Mouse (Mus musculus): ENCODE data around the gene Treml2. TPM values are rescaled to one million over a fixed set of nuclear protein-coding genes. Genes with fewer than 3 reads are reported as not detected.
A peak's percentile ranks its signal among the peaks of the same experiment; 100 is the strongest.
"Not testable (repeated sequence)": the region's sequence is repeated elsewhere in the genome, so short reads cannot be mapped to it uniquely, and the experiment has no call there.

Gene Treml2
- total RNA-seq, 1 experiment from 2014 or later, result 0.93 TPM

DNA sequence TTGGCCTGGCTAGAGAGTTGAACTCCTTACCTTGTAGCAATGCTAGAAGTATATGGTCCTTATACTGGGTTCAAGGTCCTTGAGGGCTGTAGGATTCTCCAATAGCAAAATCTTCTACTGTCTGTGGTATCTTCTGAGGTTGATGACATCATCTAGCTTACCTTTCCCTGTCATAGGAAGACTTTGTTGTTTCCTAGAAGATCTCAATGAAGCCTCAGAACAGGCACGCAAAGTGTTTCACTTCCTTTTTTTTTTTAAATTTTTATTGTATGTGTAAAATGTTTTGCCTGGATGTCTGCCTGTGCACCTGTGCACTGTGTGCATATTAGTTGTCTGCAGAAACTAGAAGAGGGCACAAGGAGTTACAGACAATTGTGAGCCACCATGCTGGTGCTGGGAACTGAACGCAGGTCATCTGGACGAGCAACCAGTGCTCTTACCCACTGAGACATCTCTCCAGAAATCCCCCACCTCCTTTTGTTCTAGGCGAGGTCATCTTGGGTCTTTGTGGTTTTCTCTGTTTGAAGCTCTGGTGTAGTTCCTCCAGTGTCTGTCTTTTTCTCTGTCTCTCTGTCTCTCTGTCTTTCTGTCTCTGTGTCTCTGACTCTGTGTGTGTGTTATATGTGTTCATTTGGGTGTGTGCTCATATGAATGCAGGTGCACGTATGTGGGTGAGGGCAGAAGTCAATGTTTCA is 5.7 kb upstream of the Treml2 start:
- DNase-seq, result no peak

DNA sequence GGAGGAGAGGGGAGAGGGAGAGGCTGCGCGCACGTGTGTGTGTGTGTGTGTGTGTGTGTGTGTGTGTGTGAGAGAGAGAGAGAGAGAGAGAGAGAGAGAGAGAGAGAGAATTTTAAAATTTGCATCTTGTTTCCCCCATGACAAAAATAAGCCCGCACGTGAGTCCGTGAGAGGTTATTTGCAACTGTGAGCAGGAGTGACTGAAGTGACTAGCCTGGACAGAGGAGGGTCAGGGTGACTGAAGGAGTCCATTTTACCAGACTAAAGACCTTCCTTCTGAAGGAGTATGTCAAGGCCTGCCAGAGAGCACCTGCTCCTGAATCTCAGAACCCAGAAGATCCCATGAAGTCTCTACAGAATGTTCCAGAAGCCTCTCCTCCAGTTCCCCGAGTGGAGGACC is 458 bp downstream of the Treml2 start:
- DNase-seq, result no peak

GRCm38 (mm10) chr17:48300199-48300598 is 901 bp downstream of the Treml2 start:
- DNase-seq, result peak; percentile 11

DNA sequence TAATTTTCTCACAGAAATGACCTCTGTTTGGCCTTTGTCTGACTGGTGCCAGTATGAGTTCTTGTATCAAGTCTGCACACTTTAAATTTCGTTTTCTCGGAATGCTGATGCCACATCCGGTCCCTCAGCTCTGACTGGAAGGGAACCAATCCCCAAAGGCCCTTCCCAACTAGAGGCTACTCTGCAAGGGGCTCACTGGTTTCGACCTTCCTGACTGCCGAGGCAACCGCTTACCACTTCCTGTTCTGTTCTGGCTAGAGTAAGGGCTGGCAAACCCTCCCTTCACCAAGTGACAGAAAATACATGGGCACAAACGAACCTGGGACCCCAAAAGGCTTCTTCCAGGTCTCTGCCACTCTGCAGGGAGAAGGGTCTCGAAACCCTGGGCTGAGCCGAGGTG is 1.6 kb downstream of the Treml2 start:
- no peak for DNase-seq

- no peak for DNase-seq
Observed at GRCm38 (mm10) chr17:48301792-48302191, 2.5 kb downstream of the Treml2 start.

DNA sequence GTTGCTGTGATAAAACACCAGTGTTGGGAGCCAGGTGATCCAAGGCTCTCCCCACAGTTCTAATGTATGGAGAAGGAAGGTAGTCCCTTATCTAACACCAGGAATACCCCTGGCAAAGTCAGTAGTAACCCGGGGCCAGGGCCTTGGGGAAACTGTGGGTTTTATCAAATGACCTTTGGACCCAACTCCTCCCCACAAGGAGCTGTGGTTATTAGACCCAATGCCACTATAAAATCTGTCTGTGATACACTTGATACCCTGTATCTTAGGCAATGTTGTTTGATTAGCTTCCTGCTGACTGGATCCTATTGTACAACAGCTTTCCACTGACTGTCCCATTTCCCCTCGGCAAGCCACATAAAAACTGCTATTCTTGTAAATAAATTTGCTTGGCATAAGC is 12.8 kb downstream of the Treml2 start:
- no peak for DNase-seq

DNA sequence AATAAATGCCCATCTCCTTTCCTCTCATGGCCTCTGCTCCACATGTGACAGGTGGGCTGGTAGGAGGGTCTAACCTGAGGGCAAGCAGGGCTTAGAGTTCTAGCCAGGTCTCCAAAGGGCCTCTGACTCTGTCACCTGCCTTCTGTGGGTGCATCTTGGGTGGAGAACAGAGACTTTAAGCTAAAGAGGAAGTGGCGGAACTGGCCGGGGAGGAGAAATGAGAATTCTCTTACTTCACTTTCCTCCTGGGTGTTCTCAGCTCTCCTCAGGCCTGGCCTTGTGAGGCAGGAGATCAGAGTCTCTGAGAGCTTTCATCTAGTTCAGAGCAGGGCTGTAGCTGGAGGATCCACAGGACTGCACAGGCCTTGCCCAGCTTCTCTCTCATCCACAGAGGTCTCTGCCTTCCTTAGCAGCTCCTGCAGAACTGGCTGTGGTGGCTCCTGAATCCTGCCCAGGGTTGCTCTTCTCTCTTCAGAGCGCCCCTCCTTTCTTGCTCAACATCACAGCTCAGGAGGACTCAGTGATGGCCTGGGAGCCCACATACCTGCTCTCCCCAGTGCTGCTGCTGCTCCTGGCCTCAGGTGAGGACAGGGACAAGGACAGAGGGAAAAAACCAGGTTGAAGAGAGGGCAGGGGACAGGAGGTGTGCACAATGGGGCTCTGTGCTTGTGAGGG is 16.7 kb downstream of the Treml2 start, which contains the start of gene B430306N03Rik:
Gene B430306N03Rik (plus strand): TSS at position 237 of the 675 bp plus-strand sequence.
- not testable (repeated sequence) for DNase-seq

DNA sequence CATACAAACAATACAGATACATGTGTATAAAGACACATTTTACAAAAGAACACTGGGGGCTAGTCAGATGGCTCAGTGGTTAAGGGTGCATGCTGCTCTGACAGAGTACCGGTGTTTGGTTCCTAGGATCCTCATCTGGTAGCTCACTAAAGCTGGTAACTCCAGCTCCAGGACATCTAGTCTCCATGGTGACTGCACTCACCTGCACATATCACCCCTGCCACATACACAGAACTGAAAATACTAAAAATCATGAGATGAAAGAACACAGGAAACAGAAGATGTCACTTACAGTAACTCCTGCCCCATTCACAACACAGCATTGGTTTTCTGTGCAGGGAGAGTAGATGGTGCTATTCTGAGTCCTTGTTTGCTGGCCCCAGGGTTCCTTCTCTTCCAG is 19.4 kb downstream of the Treml2 start:
- no peak for DNase-seq

GRCm38 (mm10) chr17:48321279-48321678 is 22.0 kb downstream of the Treml2 start:
- DNase-seq, result no peak

DNA sequence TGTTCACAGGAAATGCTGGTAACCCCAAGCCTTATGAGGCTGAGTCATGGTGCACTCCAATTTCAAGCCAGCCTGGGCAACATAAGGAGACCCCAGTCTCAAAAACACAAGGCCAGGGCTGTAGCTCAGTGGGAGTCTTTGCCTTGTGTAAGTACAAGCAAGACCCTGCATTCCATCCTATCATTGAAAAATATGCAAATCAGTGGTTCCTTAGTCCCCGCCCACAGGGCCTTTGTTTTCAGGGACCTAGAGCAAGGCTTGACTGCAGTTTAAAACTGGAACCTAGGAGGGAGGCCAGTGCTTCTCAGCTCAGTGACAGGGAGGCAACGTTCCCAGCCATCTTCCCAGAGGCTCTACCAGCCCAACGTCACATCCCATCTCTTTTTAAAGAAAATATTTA is 23.9 kb downstream of the Treml2 start:
- no peak for DNase-seq

DNA sequence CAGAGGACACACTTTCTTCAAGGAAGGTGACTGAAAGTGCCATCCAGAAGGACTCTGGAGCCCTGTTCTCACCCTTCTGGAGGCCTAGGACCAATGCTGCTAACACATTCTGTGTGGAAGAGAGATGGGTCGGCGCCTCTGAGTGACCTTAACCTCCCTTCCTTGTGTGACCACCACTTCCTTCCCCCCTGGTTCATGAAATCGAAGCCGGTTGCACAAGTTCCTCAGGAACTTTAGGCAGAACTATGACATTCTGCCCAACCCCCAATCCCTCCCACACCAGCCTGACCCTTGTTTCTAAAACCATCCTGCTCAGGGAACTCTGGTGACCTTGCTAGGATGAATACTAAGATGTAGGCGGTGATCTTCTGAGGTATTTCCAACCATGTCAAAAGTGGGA is 25.0 kb downstream of the Treml2 start:
- DNase-seq, result no peak

DNA sequence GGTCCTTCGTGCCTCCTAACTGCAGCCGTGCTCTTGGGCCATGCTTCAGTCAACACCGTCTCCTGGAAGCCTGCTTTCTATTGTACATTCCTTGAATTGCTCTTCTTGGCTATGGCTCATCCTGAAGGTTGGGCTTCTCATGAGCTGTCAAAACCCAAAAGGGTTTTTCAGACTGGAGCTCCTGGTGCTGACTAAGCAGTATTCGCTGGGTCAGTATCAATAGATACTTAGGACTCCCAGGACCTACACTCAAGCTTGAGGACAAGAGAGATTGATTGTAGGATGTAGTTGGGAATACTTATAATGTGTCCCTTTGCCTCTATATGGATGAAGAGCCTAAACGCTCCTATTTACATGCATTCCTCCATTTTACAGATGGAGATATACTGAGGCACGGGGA is 25.8 kb downstream of the Treml2 start:
- DNase-seq, result no peak

DNA sequence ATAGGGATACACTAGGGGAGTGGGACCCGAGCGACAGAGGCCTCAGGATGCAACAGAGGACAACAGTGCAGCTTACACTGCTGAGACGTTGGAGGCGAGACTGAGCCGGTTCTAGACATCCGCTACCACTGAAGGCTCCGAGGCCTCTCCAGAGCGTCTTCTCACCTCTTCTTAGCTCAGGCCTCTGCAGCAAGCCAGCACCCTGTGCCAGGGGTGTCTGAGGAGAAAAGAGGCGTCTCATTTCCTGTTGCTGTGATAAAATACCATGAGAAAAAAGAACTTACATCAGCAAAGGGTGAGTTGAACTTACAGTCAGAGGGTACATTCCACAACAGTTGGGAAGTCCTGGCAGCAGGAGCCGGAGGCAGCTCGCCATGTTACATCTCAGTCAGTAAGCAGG is 26.3 kb downstream of the Treml2 start:
- no peak for DNase-seq

DNA sequence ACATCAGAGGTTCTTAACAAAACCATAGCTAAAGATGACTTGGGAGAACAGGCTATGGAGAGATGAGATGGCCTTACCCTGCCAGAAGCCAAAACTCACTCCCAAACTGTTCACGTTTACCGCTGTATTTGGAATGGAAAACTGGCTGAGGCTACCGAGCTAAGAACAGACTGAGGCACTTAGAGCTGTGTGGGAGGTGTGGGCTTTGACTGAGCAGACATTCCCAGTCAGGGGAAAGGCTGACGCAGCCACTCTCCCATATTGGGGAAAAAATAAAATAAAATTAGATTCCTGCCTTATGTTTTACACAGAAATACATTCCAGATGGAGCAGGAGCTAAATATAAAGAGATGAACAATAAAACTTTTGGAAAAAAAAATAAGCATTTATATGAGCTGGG is 27.4 kb downstream of the Treml2 start:
- no peak for DNase-seq

DNA sequence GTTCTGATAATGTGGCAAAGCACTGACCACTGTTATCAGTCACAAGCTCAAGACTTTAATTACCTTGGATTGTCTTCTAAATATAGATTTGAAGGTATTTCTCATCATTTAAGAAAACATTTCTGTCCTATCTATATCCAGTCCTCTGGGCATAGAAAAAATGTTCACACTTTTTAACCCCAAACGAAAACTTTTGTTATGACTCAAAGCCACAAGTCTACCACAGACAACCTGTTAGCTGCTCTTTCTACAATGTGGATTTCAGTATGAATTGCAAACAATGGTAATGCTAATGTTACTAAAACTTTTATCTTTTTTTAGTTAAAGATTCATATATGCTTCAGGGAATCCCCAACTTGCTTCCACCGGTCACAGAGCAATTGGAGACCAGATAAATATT is 33.2 kb downstream of the Treml2 start:
- no peak for DNase-seq

- DNase-seq, result no peak
Observed at GRCm38 (mm10) chr17:48334186-48334585, 34.9 kb downstream of the Treml2 start.

DNA sequence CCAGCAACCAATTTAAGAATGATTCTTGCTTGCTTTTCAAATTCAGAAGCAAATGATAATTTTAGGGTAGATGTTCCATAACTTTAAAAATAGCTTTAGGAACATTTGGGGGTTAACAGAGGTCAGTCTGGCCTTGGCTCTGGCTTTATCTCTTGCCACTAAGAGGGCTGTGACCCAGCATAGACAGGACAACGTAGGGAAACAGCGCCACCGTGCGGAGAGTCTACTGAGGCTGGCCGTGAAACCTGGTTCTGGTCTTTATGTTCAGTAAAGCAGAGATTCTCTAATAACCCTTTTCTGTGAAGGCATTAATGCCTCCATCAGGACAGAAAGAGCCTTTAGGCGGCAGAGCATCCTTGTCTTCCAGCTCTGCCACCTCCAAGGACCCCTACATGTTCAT is 37.6 kb downstream of the Treml2 start:
- DNase-seq, result peak; percentile 90

GRCm38 (mm10) chr17:48340267-48340666 is 41.0 kb downstream of the Treml2 start:
- no peak for DNase-seq

- DNase-seq, result no peak
Observed at GRCm38 (mm10) chr17:48341947-48342346, 42.6 kb downstream of the Treml2 start.

GRCm38 (mm10) chr17:48343065-48343464 is 43.8 kb downstream of the Treml2 start:
- no peak for DNase-seq

DNA sequence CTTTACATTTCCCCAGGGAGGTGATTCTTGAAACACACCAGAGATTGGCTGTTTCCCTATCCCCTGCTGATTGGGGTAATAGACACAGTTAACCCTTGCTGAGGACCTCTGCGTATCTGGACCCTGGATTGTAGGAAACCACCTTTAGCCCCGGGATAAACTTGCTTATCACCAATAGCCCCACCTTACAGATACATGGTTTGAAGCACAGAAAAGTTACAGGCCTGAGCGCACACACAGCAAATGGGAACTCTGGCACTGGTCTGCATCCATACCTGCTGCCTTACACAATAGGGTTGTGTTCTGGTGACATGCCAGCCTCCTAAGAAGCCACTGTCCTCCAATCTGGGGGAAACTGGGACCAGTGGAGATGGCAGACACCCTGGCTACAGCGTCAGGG is 46.5 kb downstream of the Treml2 start:
- no peak for DNase-seq

DNA sequence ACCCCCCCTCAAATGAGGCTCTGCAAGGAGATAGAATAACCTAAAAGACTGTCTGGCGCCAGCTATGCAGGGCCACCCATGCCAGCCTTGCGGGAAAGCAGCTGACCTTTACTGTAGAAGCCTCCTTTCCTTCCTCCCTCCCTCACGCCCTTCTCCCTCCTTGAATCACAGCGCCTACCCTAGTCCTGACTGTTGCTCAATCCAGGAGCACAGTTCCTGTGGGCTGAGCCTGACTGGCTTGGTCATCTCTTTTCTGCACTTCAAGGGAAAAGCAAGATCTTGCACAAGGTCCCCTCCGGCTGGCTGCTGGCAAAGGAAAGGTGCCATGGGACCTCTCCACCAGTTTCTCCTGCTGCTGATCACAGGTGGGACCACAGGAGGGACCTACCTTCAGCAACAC is 46.9 kb downstream of the Treml2 start, which contains the start of gene Trem2:
Gene Trem2 (plus strand): TSS at position 171 of the 400 bp plus-strand sequence.
- DNase-seq, result peak; percentile 64

GRCm38 (mm10) chr17:48346834-48347233 is 47.5 kb downstream of the Treml2 start:
- DNase-seq, result no peak

DNA sequence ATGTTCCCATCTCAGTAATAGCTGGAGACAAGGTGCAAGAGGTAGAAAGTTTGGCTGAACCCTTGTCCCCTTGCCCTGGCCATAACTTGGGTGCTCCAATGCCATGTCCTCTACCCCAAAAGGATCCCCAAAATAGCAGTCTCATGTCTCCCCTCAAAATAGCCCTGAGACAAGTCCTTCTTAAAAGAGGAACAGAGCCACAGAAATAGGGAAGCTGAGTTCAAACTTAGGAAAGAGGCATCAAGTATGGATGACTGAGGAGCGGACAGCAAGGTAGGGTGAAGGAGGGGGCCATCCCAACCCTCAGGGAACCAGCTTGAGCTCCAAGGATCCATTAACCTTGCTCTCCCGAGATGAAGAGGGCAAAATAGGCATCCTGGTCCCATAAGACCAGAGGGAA is 48.0 kb downstream of the Treml2 start:
- DNase-seq, result no peak
